Mouse (Mus musculus) ES-E14 (cell line): ENCODE results near the gene Cdk5rap3.

Experiments
- CHD2 ChIP-seq: IDR thresholded peaks from 2 replicates; pipeline ENCODE4 v1.6.1; 2014; ENCODE audit warnings: mild to moderate bottlenecking, low read depth, low read length, inconsistent platforms
- HCFC1 ChIP-seq: IDR thresholded peaks from 2 replicates; pipeline ENCODE4 v1.6.1; 2012; ENCODE audit warnings: low read length, inconsistent platforms, borderline replicate concordance; ENCODE audit not compliant: insufficient read depth
- MAFK ChIP-seq: IDR thresholded peaks from 2 replicates; pipeline ENCODE4 v1.6.1; 2014; ENCODE audit warnings: mild to moderate bottlenecking, low read depth, low read length, inconsistent platforms; ENCODE audit not compliant: insufficient read depth
- ZC3H11A ChIP-seq: IDR thresholded peaks from 2 replicates; pipeline ENCODE4 v1.6.1; 2012; ENCODE audit warnings: low read depth, mild to moderate bottlenecking, inconsistent platforms, low read length, borderline replicate concordance

DNA sequence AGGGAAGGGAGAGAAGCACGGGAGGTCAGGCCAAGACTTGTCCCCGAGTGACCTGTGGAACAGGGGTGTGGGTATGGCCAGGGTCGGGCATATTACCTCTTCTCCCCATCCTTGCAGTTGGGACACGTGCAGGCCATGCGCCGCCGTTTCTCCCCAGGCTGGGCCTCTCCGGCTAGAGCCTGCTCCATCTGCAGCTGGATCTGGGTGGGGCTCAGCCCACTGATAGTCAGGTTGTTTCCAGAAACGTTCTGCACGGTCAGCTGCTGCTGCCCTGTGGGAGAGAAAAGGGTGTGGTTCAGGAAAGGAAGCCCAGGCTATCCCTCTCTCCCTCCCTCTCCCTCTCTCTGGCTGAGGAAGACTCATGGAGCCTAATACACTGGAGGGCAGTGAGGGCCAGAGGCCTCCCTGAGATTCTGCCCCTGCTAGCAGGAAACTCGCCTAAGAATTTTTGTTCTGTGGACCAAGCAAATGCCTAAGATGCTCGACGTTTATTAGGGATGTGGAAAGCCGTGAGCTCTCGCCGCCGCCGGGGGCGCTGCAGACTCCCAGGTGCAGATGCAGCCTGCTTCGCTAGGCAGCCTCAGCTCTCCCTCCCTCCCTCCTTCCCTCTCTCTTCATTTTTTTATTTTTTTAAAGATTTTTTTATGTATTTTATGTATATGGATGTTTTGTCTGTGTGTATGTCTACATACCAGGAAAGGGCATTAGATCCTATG is 39.9 kb upstream of the Cdk5rap3 start:
- TF ChIP-seq HCFC1 (peak; percentile 39; the same call in 1 of the 2 replicates), ZC3H11A (no peak), MAFK (no peak), CHD2 (no peak)
